Mouse (Mus musculus) midbrain, postnatal 0 days (tissue): ENCODE measurements around the gene Bhlhe41. TPM values are rescaled to one million over a fixed set of nuclear protein-coding genes. Genes with fewer than 3 reads are reported as not detected.

Experiments
- ATAC-seq: fragments of 200-750 bp; cut with Nextera tagmentation; 2 replicates; pipeline ENCODE4 v1.8.0; 2017; ENCODE audit warnings: moderate number of reproducible peaks, mild to moderate bottlenecking, moderate TSS enrichment, moderate library complexity; ENCODE audit not compliant: low FRiP score
- DNase-seq: peaks from one replicate; pipeline ENCODE4 v3.0.0-alpha.2; 2015; ENCODE audit warnings: low spot score
- H3K27ac ChIP-seq: fragments of 300-500 bp; sonication (generic); 2 replicates; pipeline ENCODE4 v1.5.1; 2014; ENCODE audit warnings: low read depth, mild to moderate bottlenecking, low read length, mixed read lengths
- H3K27me3 ChIP-seq: fragments of 300-500 bp; sonication (generic); 2 replicates; pipeline ENCODE4 v1.6.1; 2014; ENCODE audit warnings: low read length, control low read depth, mixed read lengths; ENCODE audit not compliant: insufficient read depth
- H3K36me3 ChIP-seq: fragments of 300-500 bp; sonication (generic); 2 replicates; pipeline ENCODE4 v1.6.1; 2014; ENCODE audit warnings: low read length, control low read depth, mixed read lengths; ENCODE audit not compliant: insufficient read depth
- H3K4me1 ChIP-seq: fragments of 300-500 bp; sonication (generic); 2 replicates; pipeline ENCODE4 v1.6.1; 2014; ENCODE audit warnings: mild to moderate bottlenecking, control low read depth, antibody characterized with exemption, low read length, mixed read lengths; ENCODE audit not compliant: insufficient read depth
- H3K4me2 ChIP-seq: fragments of 300-500 bp; sonication (generic); 2 replicates; pipeline ENCODE4 v1.6.1; 2014; ENCODE audit warnings: low read depth, mild to moderate bottlenecking, low read length, mixed read lengths; ENCODE audit not compliant: poor library complexity, severe bottlenecking
- H3K4me3 ChIP-seq: fragments of 300-500 bp; sonication (generic); 2 replicates; pipeline ENCODE4 v1.5.1; 2014; ENCODE audit warnings: low read depth, mild to moderate bottlenecking, low read length, moderate library complexity
- H3K9ac ChIP-seq: fragments of 300-500 bp; sonication (generic); replicated peaks from 2 replicates; pipeline ENCODE4 v1.6.1; 2014; ENCODE audit warnings: mild to moderate bottlenecking, low read length, moderate library complexity, mixed read lengths; ENCODE audit not compliant: poor library complexity, severe bottlenecking
- H3K9me3 ChIP-seq: fragments of 300-500 bp; sonication (generic); 2 replicates; pipeline ENCODE4 v1.6.1; 2016; ENCODE audit warnings: low read length, control low read depth
- CTCF ChIP-seq: IDR thresholded peaks from 2 replicates; pipeline ENCODE4 v1.5.1; 2016; ENCODE audit warnings: antibody characterized with exemption, mild to moderate bottlenecking
- WGBS: fragments of 180-500 bp; shearing (Covaris S2); extraction: QIAGEN DNeasy Blood & Tissue Kit; methylation state at CpG from one replicate; pipeline ENCODE4 v1.1.7; 2014; 5-methylcytosine and 5-hydroxymethylcytosine counted together
- polyA plus RNA-seq: library from polyadenylated mRNA; unstranded; fragments of >200 nt; fragmentation: Nextera tagmentation; extraction: Ambion mirVana; gene quantifications from 2 replicates; pipeline ENCODE4 v1.2.1, GENCODE M21; 2015
- total RNA-seq: library from RNA; depleted of rRNA; stranded (reverse); fragments of >200 nt; gene quantifications from 2 replicates; pipeline ENCODE4 v1.2.3, GENCODE M21; 2014

The Bhlhe41 gene
- total and polyA plus RNA-seq, 2 experiments from 2014 or later, result 6.4 to 8.3 TPM

- Histone ChIP-seq H3K9ac (no peak overlapping the region), H3K36me3 (no peaks in the 10 kb centered on the region), H3K27me3 (no peaks in the 10 kb centered on the region), H3K9me3 (no peaks in the 10 kb centered on the region), H3K27ac (no peak overlapping the region), H3K4me2 (no peak overlapping the region), H3K4me3 (no peak overlapping the region), H3K4me1 (no peaks in the 10 kb centered on the region)
- no peak for DNase-seq
- TF ChIP-seq CTCF, result no peak
- no peak for ATAC-seq
- 74% methylated on average over 5 of the region's 5 CpGs for WGBS
Observed at GRCm38 (mm10) chr6:145904616-145905015, 39.3 kb upstream of the Bhlhe41 start.

- no peaks in the 10 kb centered on the region for H3K36me3 ChIP-seq
- DNase-seq (no peak), ATAC-seq (no peak)
- no peak overlapping the region for H3K4me2 ChIP-seq
- 85% methylated on average over 5 of the region's 5 CpGs for WGBS
- no peak for TF ChIP-seq CTCF
- no peaks in the 10 kb centered on the region for H3K9me3 ChIP-seq
- H3K27me3 ChIP-seq, result no peaks in the 10 kb centered on the region
- no peak overlapping the region for H3K4me3 ChIP-seq
- no peaks in the 10 kb centered on the region for H3K4me1 ChIP-seq
- no peak overlapping the region for H3K9ac ChIP-seq
- no peak overlapping the region for H3K27ac ChIP-seq
Observed at GRCm38 (mm10) chr6:145904169-145904568, 38.8 kb upstream of the Bhlhe41 start.

- no peak for TF ChIP-seq CTCF
Observed at GRCm38 (mm10) chr6:145894669-145895342, 29.4 kb upstream of the Bhlhe41 start.

GRCm38 (mm10) chr6:145893366-145894021 lies 28.1 kb upstream of the Bhlhe41 start:
- ATAC-seq, result no peak
- no peak for DNase-seq
- H3K27ac ChIP-seq, result no peak overlapping the region
- H3K9ac ChIP-seq, result no peak overlapping the region
- H3K27me3 ChIP-seq, result no peaks in the 10 kb centered on the region
- 79% methylated on average over 13 of the region's 13 CpGs for WGBS
- H3K4me1 ChIP-seq, result no peaks in the 10 kb centered on the region
- H3K36me3 ChIP-seq, result no peaks in the 10 kb centered on the region
- no peaks in the 10 kb centered on the region for H3K9me3 ChIP-seq
- H3K4me3 ChIP-seq, result no peak overlapping the region
- TF ChIP-seq CTCF, result no peak
- no peak overlapping the region for H3K4me2 ChIP-seq

More at GRCm38 (mm10) chr6:145894669-145895342, 29.4 kb upstream of the Bhlhe41 start:
- Histone ChIP-seq H3K27ac (no peak overlapping the region), H3K9ac (no peak overlapping the region), H3K9me3 (no peaks in the 10 kb centered on the region), H3K4me3 (no peak overlapping the region), H3K4me2 (no peak overlapping the region), H3K4me1 (no peaks in the 10 kb centered on the region), H3K27me3 (no peaks in the 10 kb centered on the region), H3K36me3 (no peaks in the 10 kb centered on the region)
- 60% methylated on average over 8 of the region's 8 CpGs for WGBS
- ATAC-seq (no peak), DNase-seq (no peak)

- H3K27me3 ChIP-seq, result no peaks in the 10 kb centered on the region
- H3K9me3 ChIP-seq, result no peaks in the 10 kb centered on the region
- H3K27ac ChIP-seq, result no peak overlapping the region
- DNase-seq, result no peak
- H3K36me3 ChIP-seq, result no peaks in the 10 kb centered on the region
- TF ChIP-seq CTCF, result no peak
- H3K4me1 ChIP-seq, result no peaks in the 10 kb centered on the region
- WGBS, result 94% methylated on average over 20 of the region's 20 CpGs
- H3K4me3 ChIP-seq, result no peak overlapping the region
- no peak overlapping the region for H3K9ac ChIP-seq
- ATAC-seq, result no peak
- no peak overlapping the region for H3K4me2 ChIP-seq
Observed at GRCm38 (mm10) chr6:145892381-145893265, 27.3 kb upstream of the Bhlhe41 start.
